Mouse (Mus musculus) yolk sac, embryonic 10.5 days (tissue): ENCODE measurements around the gene Vps26c.
"Not testable (repeated sequence)": the region's sequence is repeated elsewhere in the genome, so short reads cannot be mapped to it uniquely, and the experiment has no call there.

Experiments
- DNase-seq: peaks from one replicate; pipeline ENCODE4 v3.0.0-alpha.2; 2017; ENCODE audit warnings: low spot score

Vps26c gene

GRCm38 (mm10) chr16:94489326-94489725, 37.3 kb downstream of the Vps26c start:
- no peak for DNase-seq

- no peak for DNase-seq
Measured at GRCm38 (mm10) chr16:94487341-94487740, 39.3 kb downstream of the Vps26c start.

- DNase-seq = no peak
Measured at GRCm38 (mm10) chr16:94484752-94485535, 41.7 kb downstream of the Vps26c start.

- no peak for DNase-seq
Measured at GRCm38 (mm10) chr16:94473086-94473822, 53.4 kb downstream of the Vps26c start.

- no peak for DNase-seq
Measured at GRCm38 (mm10) chr16:94472515-94472951, 54.1 kb downstream of the Vps26c start.

- no peak for DNase-seq
Measured at GRCm38 (mm10) chr16:94468391-94468790, 58.2 kb downstream of the Vps26c start.

- no peak for DNase-seq
Measured at GRCm38 (mm10) chr16:94467337-94468055, 59.1 kb downstream of the Vps26c start.

GRCm38 (mm10) chr16:94466317-94466716, 60.3 kb downstream of the Vps26c start:
- DNase-seq = not testable (repeated sequence)

GRCm38 (mm10) chr16:94465900-94466299, 60.7 kb downstream of the Vps26c start:
- no peak for DNase-seq

GRCm38 (mm10) chr16:94464067-94464466, 62.6 kb downstream of the Vps26c start:
- DNase-seq = no peak

- no peak for DNase-seq
Measured at GRCm38 (mm10) chr16:94454146-94454545, 72.5 kb downstream of the Vps26c start.

- no peak for DNase-seq
Measured at GRCm38 (mm10) chr16:94452768-94453167, 73.9 kb downstream of the Vps26c start.

GRCm38 (mm10) chr16:94451545-94452488, 74.8 kb downstream of the Vps26c start:
- DNase-seq = peak; percentile 36

- DNase-seq = peak; percentile 28
Measured at GRCm38 (mm10) chr16:94449632-94450031, 77.0 kb downstream of the Vps26c start.

GRCm38 (mm10) chr16:94449151-94449550, 77.5 kb downstream of the Vps26c start:
- peak; percentile 66 for DNase-seq
